Mouse (Mus musculus): ENCODE data around the gene Myt1l. TPM values are rescaled to one million over a fixed set of nuclear protein-coding genes. Genes with fewer than 3 reads are reported as not detected.

Myt1l gene
- polyA plus RNA-seq, 1 experiment from 2014 or later = not detected

- Histone ChIP-seq H3K4me2 (replicated peaks; ENCODE audit: low read depth, low read length) (no peak overlapping the region), H3K9ac (replicated peaks; ENCODE audit: low read depth) (no peak overlapping the region), H3K27ac (ENCODE audit: low read length) (no peak overlapping the region), H3K9me3 (ENCODE audit: low read length) (no peaks in the 10 kb centered on the region), H3K36me3 (ENCODE audit: insufficient read depth, low read length) (no peaks in the 10 kb centered on the region), H3K4me1 (ENCODE audit: insufficient read depth, low read depth, low read length) (0 out of 2 replicates have a peak, but pooled peaks cover 2% of the 10 kb centered on the region), H3K4me3 (ENCODE audit: low read depth, low read length) (no peak overlapping the region), H3K27me3 (replicated peaks; ENCODE audit: insufficient read depth, low read length) (no peaks in the 10 kb centered on the region)
- DNase-seq (ENCODE audit: low spot score) = no peak
- WGBS = 77% methylated on average over 10 of the region's 10 CpGs
- no peak for ATAC-seq
- TF ChIP-seq CTCF (IDR thresholded peaks at IDR 0.05) (no peak), EP300 (IDR thresholded peaks at IDR 0.05) (no peak)
Measured at GRCm38 (mm10) chr12:29699386-29699785, 171.2 kb downstream of the Myt1l start.

DNA sequence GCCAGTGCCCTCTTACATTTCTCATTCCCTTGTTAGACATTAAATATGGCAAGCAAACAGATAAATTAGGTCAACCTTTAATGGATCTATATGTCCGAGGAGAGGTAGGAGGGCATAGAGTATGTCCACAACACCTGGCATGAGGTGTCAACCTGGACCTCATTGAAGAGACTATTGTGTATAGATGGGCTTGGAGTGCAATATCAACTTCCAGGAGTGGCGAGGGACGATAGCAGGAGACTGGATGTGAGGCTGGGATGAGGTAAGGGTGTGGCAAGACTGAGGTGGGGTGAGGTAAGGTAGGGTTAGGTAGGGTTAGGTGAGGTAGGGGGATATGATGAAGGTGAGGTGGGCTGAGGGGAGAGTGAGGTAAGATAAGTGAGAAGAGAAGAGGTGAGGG, 171.8 kb downstream of the Myt1l start:
- H3K4me2 ChIP-seq (replicated peaks; ENCODE audit: low read depth, low read length) = no peak overlapping the region
- DNase-seq (ENCODE audit: low spot score) (no peak), ATAC-seq (no peak)
- H3K4me3 ChIP-seq (ENCODE audit: low read depth, low read length) = no peak overlapping the region
- TF ChIP-seq CTCF (IDR thresholded peaks at IDR 0.05) (no peak), EP300 (IDR thresholded peaks at IDR 0.05) (no peak)
- no peak overlapping the region for H3K27ac ChIP-seq (ENCODE audit: low read length)
- H3K9me3 ChIP-seq (ENCODE audit: low read length) = no peaks in the 10 kb centered on the region
- WGBS = 79% methylated on average over 3 of the region's 3 CpGs
- H3K27me3 ChIP-seq (replicated peaks; ENCODE audit: insufficient read depth, low read length) = no peaks in the 10 kb centered on the region
- no peaks in the 10 kb centered on the region for H3K36me3 ChIP-seq (ENCODE audit: insufficient read depth, low read length)
- H3K4me1 ChIP-seq (ENCODE audit: insufficient read depth, low read depth, low read length) = 0 out of 2 replicates have a peak, but pooled peaks cover 2% of the 10 kb centered on the region
- H3K9ac ChIP-seq (replicated peaks; ENCODE audit: low read depth) = no peak overlapping the region

DNA sequence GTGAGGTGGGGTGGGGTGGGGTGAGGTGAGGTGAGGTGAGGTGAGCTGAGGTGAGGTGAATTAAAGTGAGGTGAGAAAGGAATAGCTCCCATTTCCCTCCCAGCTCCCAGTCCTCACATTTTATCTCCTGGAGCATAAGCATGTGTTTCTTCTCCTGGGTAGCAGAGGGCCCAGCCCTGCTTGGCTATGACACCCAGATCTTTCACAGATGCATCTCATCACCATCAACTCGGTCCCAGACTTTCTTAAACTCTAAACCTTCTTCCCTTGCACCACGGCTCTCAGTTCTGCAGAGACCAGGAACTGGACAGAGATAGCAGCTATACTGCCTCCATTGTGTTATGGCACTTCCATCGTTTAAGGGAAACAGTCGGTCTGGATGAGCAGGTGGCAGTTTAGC, 172.9 kb downstream of the Myt1l start:
- Histone ChIP-seq H3K9ac (replicated peaks; ENCODE audit: low read depth) (no peak overlapping the region), H3K27ac (ENCODE audit: low read length) (no peak overlapping the region), H3K27me3 (replicated peaks; ENCODE audit: insufficient read depth, low read length) (no peaks in the 10 kb centered on the region), H3K4me3 (ENCODE audit: low read depth, low read length) (no peak overlapping the region), H3K9me3 (ENCODE audit: low read length) (no peaks in the 10 kb centered on the region), H3K4me1 (ENCODE audit: insufficient read depth, low read depth, low read length) (0 out of 2 replicates have a peak, but pooled peaks cover 2% of the 10 kb centered on the region), H3K36me3 (ENCODE audit: insufficient read depth, low read length) (no peaks in the 10 kb centered on the region), H3K4me2 (replicated peaks; ENCODE audit: low read depth, low read length) (no peak overlapping the region)
- 31% methylated on average over 4 of the region's 4 CpGs for WGBS
- DNase-seq (ENCODE audit: low spot score) = no peak
- no peak for ATAC-seq
- no peak for TF ChIP-seq EP300 (IDR thresholded peaks at IDR 0.05)
- no peak for TF ChIP-seq CTCF (IDR thresholded peaks at IDR 0.05)

- Histone ChIP-seq H3K36me3 (ENCODE audit: insufficient read depth, low read length) (no peaks in the 10 kb centered on the region), H3K27me3 (replicated peaks; ENCODE audit: insufficient read depth, low read length) (no peaks in the 10 kb centered on the region), H3K4me3 (ENCODE audit: low read depth, low read length) (no peak overlapping the region), H3K4me2 (replicated peaks; ENCODE audit: low read depth, low read length) (no peak overlapping the region), H3K4me1 (ENCODE audit: insufficient read depth, low read depth, low read length) (0 out of 2 replicates have a peak, but pooled peaks cover 2% of the 10 kb centered on the region), H3K9ac (replicated peaks; ENCODE audit: low read depth) (no peak overlapping the region), H3K9me3 (ENCODE audit: low read length) (no peaks in the 10 kb centered on the region), H3K27ac (ENCODE audit: low read length) (no peak overlapping the region)
- DNase-seq (ENCODE audit: low spot score) (no peak), ATAC-seq (no peak)
- TF ChIP-seq EP300 (IDR thresholded peaks at IDR 0.05) = no peak
- TF ChIP-seq CTCF (IDR thresholded peaks at IDR 0.05) = no peak
- WGBS = 31% methylated on average over 6 of the region's 6 CpGs
Measured at GRCm38 (mm10) chr12:29701731-29702316, 173.6 kb downstream of the Myt1l start.

- H3K9me3 ChIP-seq (ENCODE audit: low read length) = no peaks in the 10 kb centered on the region
- H3K4me3 ChIP-seq (ENCODE audit: low read depth, low read length) = no peak overlapping the region
- no peak overlapping the region for H3K4me2 ChIP-seq (replicated peaks; ENCODE audit: low read depth, low read length)
- H3K4me1 ChIP-seq (ENCODE audit: insufficient read depth, low read depth, low read length) = 0 out of 2 replicates have a peak, but pooled peaks cover 2% of the 10 kb centered on the region
- no peaks in the 10 kb centered on the region for H3K27me3 ChIP-seq (replicated peaks; ENCODE audit: insufficient read depth, low read length)
- WGBS = 25% methylated on average over 4 of the region's 4 CpGs
- ATAC-seq (peak; percentile 50; the same call in 1 of the 2 replicates), DNase-seq (ENCODE audit: low spot score) (peak; percentile 32)
- no peak overlapping the region for H3K27ac ChIP-seq (ENCODE audit: low read length)
- TF ChIP-seq EP300 (IDR thresholded peaks at IDR 0.05) = no peak
- TF ChIP-seq CTCF (IDR thresholded peaks at IDR 0.05) = no peak
- H3K36me3 ChIP-seq (ENCODE audit: insufficient read depth, low read length) = no peaks in the 10 kb centered on the region
- no peak overlapping the region for H3K9ac ChIP-seq (replicated peaks; ENCODE audit: low read depth)
Measured at GRCm38 (mm10) chr12:29702626-29703025, 174.4 kb downstream of the Myt1l start.

GRCm38 (mm10) chr12:29703541-29703940, 175.4 kb downstream of the Myt1l start:
- H3K36me3 ChIP-seq (ENCODE audit: insufficient read depth, low read length) = no peaks in the 10 kb centered on the region
- H3K9ac ChIP-seq (replicated peaks; ENCODE audit: low read depth) = no peak overlapping the region
- WGBS = 57% methylated on average over 8 of the region's 8 CpGs
- 0 out of 2 replicates have a peak, but pooled peaks cover 2% of the 10 kb centered on the region for H3K4me1 ChIP-seq (ENCODE audit: insufficient read depth, low read depth, low read length)
- no peaks in the 10 kb centered on the region for H3K9me3 ChIP-seq (ENCODE audit: low read length)
- TF ChIP-seq CTCF (IDR thresholded peaks at IDR 0.05) = no peak
- TF ChIP-seq EP300 (IDR thresholded peaks at IDR 0.05) = no peak
- H3K27me3 ChIP-seq (replicated peaks; ENCODE audit: insufficient read depth, low read length) = no peaks in the 10 kb centered on the region
- ATAC-seq (no peak), DNase-seq (ENCODE audit: low spot score) (no peak)
- H3K27ac ChIP-seq (ENCODE audit: low read length) = no peak overlapping the region
- no peak overlapping the region for H3K4me2 ChIP-seq (replicated peaks; ENCODE audit: low read depth, low read length)
- H3K4me3 ChIP-seq (ENCODE audit: low read depth, low read length) = no peak overlapping the region

Measured in lung, postnatal 0 days (tissue).